Comparison of ENCODE assay signal across 9 mouse cellular contexts in genomic region chr9:109877666-109878065, GRCm38 (mm10). TPM values are rescaled to one million over a fixed set of nuclear protein-coding genes. Genes with fewer than 3 reads are reported as not detected.
DNase-seq lines count a peak whose midpoint lies in the region; ATAC-seq lines count a peak whose summit lies in the region.
"Had no signal": no experiment of that assay in that cellular context is flagged by ENCODE, and none has a peak within 500 bp of the region (broad histone marks: within the 10 kb centered on the region; RNA-seq: fewer than 3 reads in every experiment).

No protein-coding gene starts in this region.

- no peak for DNase-seq in neural tube, embryonic 11.5 days (ENCODE audit: low spot score)
- DNase-seq in neural tube, embryonic 10.5 days (ENCODE audit: extremely low spot score, low spot score): no peak
- no peak for DNase-seq in frontal cortex, postnatal 10 days (ENCODE audit: low spot score in 2 of 2)
- no peak for DNase-seq in cerebellum, postnatal 10 days
- DNase-seq in heart, adult 8-10 months (ENCODE audit: low spot score): no peak
- DNase-seq: cerebellum, adult 18-20 months had no signal

- H3K4me3 ChIP-seq in neural tube, embryonic 11.5 days (ENCODE audit: low read depth, low read length): peak overlapping the region; percentile 97; the same call in 1 of the 2 replicates
- peak overlapping the region; percentile 98 for H3K4me3 ChIP-seq in forebrain, embryonic 12.5 days (replicated peaks)
- H3K4me3 ChIP-seq in liver, embryonic 12.5 days: peak overlapping the region; percentile 92

- H3K4me1 ChIP-seq in neural tube, embryonic 11.5 days (ENCODE audit: control insufficient read depth, insufficient read depth, low read length): peaks cover 7% of the 10 kb centered on the region; the same call in 1 of the 2 replicates
- peaks cover 13% of the 10 kb centered on the region for H3K4me1 ChIP-seq in forebrain, embryonic 12.5 days
- peaks cover 46% of the 10 kb centered on the region for H3K4me1 ChIP-seq in liver, embryonic 12.5 days

- H3K27me3 ChIP-seq in neural tube, embryonic 11.5 days (ENCODE audit: control insufficient read depth, insufficient read depth, low read length): no peaks in the 10 kb centered on the region
- no peaks in the 10 kb centered on the region for H3K27me3 ChIP-seq in forebrain, embryonic 12.5 days
- H3K27me3 ChIP-seq in liver, embryonic 12.5 days (replicated peaks): no peaks in the 10 kb centered on the region

- H3K4me2 ChIP-seq in neural tube, embryonic 11.5 days (ENCODE audit: low read depth): peak overlapping the region; percentile 56
- H3K4me2 ChIP-seq in forebrain, embryonic 12.5 days: peak overlapping the region; percentile 78
- H3K4me2 ChIP-seq in liver, embryonic 12.5 days: peak overlapping the region; percentile 86

- peaks cover 16% of the 10 kb centered on the region for H3K36me3 ChIP-seq in neural tube, embryonic 11.5 days (ENCODE audit: control insufficient read depth, insufficient read depth, low read length)
- peaks cover 50% of the 10 kb centered on the region for H3K36me3 ChIP-seq in forebrain, embryonic 12.5 days (replicated peaks)
- peaks cover 55% of the 10 kb centered on the region for H3K36me3 ChIP-seq in liver, embryonic 12.5 days

- no peak overlapping the region for H3K27ac ChIP-seq in neural tube, embryonic 11.5 days (ENCODE audit: low read depth, low read length)
- no peak overlapping the region for H3K27ac ChIP-seq in forebrain, embryonic 12.5 days
- no peak overlapping the region for H3K27ac ChIP-seq in liver, embryonic 12.5 days

- no peak for ATAC-seq in neural tube, embryonic 11.5 days (ENCODE audit: insufficient read depth, low FRiP score, low TSS enrichment)
- no peak for ATAC-seq in forebrain, embryonic 12.5 days (ENCODE audit: low FRiP score)
- ATAC-seq in liver, embryonic 12.5 days: no peak
- ATAC-seq in monocyte, adult 5-6 weeks (replicated peaks; ENCODE audit: insufficient number of reproducible peaks, low FRiP score, low TSS enrichment, poor library complexity, severe bottlenecking): no peak

- 78% methylated on average over 5 of the region's 5 CpGs for WGBS in neural tube, embryonic 11.5 days
- 72% methylated on average over 5 of the region's 5 CpGs for WGBS in forebrain, embryonic 12.5 days
- 63% methylated on average over 5 of the region's 5 CpGs for WGBS in liver, embryonic 12.5 days (ENCODE audit: insufficient replicate concordance)

- no peaks in the 10 kb centered on the region for H3K9me3 ChIP-seq in neural tube, embryonic 11.5 days (ENCODE audit: control insufficient read depth, low read length)
- no peaks in the 10 kb centered on the region for H3K9me3 ChIP-seq in forebrain, embryonic 12.5 days
- no peaks in the 10 kb centered on the region for H3K9me3 ChIP-seq in liver, embryonic 12.5 days (replicated peaks)

- no peak overlapping the region for H3K9ac ChIP-seq in neural tube, embryonic 11.5 days (ENCODE audit: low read length)
- peak overlapping the region; percentile 97; the same call in 1 of the 2 replicates for H3K9ac ChIP-seq in forebrain, embryonic 12.5 days
- H3K9ac ChIP-seq in liver, embryonic 12.5 days: peak overlapping the region; percentile 98

RNA-seq across cellular contexts. Expression of gene Cdc25a, which starts 2.3 kb away (rescaled TPM):
- 35.4 and 37.9 TPM in 2 replicates for polyA plus RNA-seq in neural tube, embryonic 11.5 days (2014; fragmentation: Nextera tagmentation; extraction: Ambion mirVana)
- 42.1 and 44.3 TPM in 2 replicates for polyA plus RNA-seq in forebrain, embryonic 12.5 days (2016; fragmentation: Nextera tagmentation; extraction: Ambion mirVana)
- 34.9 and 36.4 TPM in 2 replicates for polyA plus RNA-seq in liver, embryonic 12.5 days (2016; fragmentation: Nextera tagmentation; extraction: Ambion mirVana)
- total RNA-seq in monocyte, adult 5-6 weeks (2017): 4.2 to 9.1 TPM (median 8.0 TPM) in 3 replicates
- total RNA-seq in heart, adult 8-10 months (2022): 1 to 10 TPM; 4.8 to 5.6 (median 5.2) TPM

RNA-seq across cellular contexts. Expression of gene Camp, which starts 28.2 kb away (rescaled TPM):
- polyA plus RNA-seq in neural tube, embryonic 11.5 days (2014; fragmentation: Nextera tagmentation; extraction: Ambion mirVana): 0.68 and 1.1 TPM in 2 replicates
- polyA plus RNA-seq in forebrain, embryonic 12.5 days (2016; fragmentation: Nextera tagmentation; extraction: Ambion mirVana): 0.61 and 0.91 TPM in 2 replicates
- polyA plus RNA-seq in liver, embryonic 12.5 days (2016; fragmentation: Nextera tagmentation; extraction: Ambion mirVana): 25.2 and 31.4 TPM in 2 replicates
- not detected in 3 replicates for total RNA-seq in monocyte, adult 5-6 weeks (2017)
- under 1 TPM in 1 of 4 experiments, not detected in 3; 0.49 TPM for total RNA-seq in heart, adult 8-10 months (2022)

RNA-seq across cellular contexts. Expression of gene Nme6, which starts 45.1 kb away (rescaled TPM):
- polyA plus RNA-seq in neural tube, embryonic 11.5 days (2014; fragmentation: Nextera tagmentation; extraction: Ambion mirVana): 83.9 and 87.2 TPM in 2 replicates
- polyA plus RNA-seq in forebrain, embryonic 12.5 days (2016; fragmentation: Nextera tagmentation; extraction: Ambion mirVana): 82.0 and 89.8 TPM in 2 replicates
- polyA plus RNA-seq in liver, embryonic 12.5 days (2016; fragmentation: Nextera tagmentation; extraction: Ambion mirVana): 59.0 and 61.2 TPM in 2 replicates
- 1.7 to 2.1 TPM in 2 of 3 replicates, not detected in the other for total RNA-seq in monocyte, adult 5-6 weeks (2017)
- 10 to 100 TPM; 16.8 to 24.9 (median 19.7) TPM for total RNA-seq in heart, adult 8-10 months (2022)

RNA-seq across cellular contexts. Expression of gene Map4, which starts 53.6 kb away (rescaled TPM):
- polyA plus RNA-seq in neural tube, embryonic 11.5 days (2014; fragmentation: Nextera tagmentation; extraction: Ambion mirVana): 116 and 129 TPM in 2 replicates
- polyA plus RNA-seq in forebrain, embryonic 12.5 days (2016; fragmentation: Nextera tagmentation; extraction: Ambion mirVana): 94.5 and 112 TPM in 2 replicates
- 18.6 and 19.1 TPM in 2 replicates for polyA plus RNA-seq in liver, embryonic 12.5 days (2016; fragmentation: Nextera tagmentation; extraction: Ambion mirVana)
- total RNA-seq in monocyte, adult 5-6 weeks (2017): 43.2 to 82.6 TPM (median 44.6 TPM) in 3 replicates
- 100 to 1,000 TPM; 319 to 422 (median 395) TPM for total RNA-seq in heart, adult 8-10 months (2022)

Comparison
In these comparisons a context has a peak if more than half of its experiments do, and no peak if none do; other contexts are left out.
1. RNA of gene Camp, which starts 28.2 kb away (polyA plus RNA-seq): 25.2 to 31.4 TPM in liver, embryonic 12.5 days; 0.68 to 1.1 TPM in neural tube, embryonic 11.5 days and 0.61 to 0.91 TPM in forebrain, embryonic 12.5 days; every median in the first group is over 10 times any median in the second.
2. Peak in every context shown above with its lines, with median percentiles within 50 percentile points of each other: H3K4me2 ChIP-seq and H3K4me3 ChIP-seq.